Mouse (Mus musculus): ENCODE measurements around the gene Bcl2l2. TPM values are rescaled to one million over a fixed set of nuclear protein-coding genes. Genes with fewer than 3 reads are reported as not detected.

Bcl2l2 gene
- polyA plus RNA-seq (2015; fragmentation: Nextera tagmentation; extraction: Ambion mirVana) = 3.8 and 4.6 TPM in 2 replicates

DNA sequence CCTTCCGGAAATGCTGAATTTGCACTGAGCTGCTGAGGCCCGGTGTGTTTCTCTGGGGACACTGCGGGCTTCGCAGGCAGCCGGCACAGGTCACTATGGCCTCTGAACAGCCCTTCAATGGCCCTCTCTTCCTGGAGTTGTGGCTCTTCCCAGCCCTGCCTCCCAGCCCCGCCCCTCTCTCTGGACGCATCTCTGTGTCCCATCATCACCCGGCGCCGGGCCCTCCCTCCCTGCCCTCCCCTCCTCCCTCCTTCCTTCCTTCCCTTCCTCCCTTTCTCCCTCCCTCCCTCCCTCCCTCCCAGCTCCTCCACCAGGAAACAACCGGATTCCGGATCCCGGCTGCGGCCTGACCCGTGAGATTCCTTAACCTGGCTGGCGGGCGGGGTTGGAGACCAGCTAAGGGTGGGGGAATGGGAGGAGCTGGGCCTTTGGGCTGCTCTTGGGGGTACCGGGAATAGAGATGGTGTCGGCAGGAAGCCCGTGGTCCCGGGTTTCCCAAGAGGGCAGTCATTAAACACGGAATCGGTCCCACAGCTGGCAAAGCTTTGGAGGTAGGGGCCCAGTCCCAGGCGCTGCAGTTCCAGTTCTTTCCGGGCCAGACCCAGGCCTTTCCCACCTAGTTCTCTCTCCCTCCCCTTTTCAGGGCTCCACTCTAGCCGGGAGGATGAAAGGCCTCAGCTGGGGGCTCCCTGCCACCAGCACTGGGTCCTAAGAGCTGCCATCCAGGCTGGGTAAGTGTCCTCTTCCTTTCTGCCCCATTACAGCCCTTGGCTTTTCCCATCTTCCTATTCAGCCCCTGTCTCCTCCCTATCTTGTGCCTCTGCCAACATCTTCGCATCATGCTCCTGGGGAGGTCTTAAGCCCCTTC is at the start of gene Bcl2l2, which contains the start of gene Gm20521:
Gene Bcl2l2 (plus strand): TSS at position 224 of the 868 bp plus-strand sequence.
Gene Gm20521 (plus strand): TSS at position 288 of the 868 bp plus-strand sequence.
- Histone ChIP-seq H3K9ac (peak within 1 kb of the TSS; percentile 86), H3K27me3 (peaks cover 6% of the 10 kb centered on the region), H3K4me2 (peak within 1 kb of the TSS; percentile 80), H3K27ac (peak within 1 kb of the TSS; percentile 93), H3K4me3 (peak within 1 kb of the TSS; percentile 73), H3K36me3 (peaks cover 11% of the 10 kb centered on the region), H3K9me3 (no peaks in the 10 kb centered on the region), H3K4me1 (peaks cover 18% of the 10 kb centered on the region)
- whole genome bisulfite sequencing = under 1% methylated on average over 27 of the region's 27 CpGs
- ATAC-seq (ENCODE audit: insufficient number of reproducible peaks, insufficient read depth, low FRiP score, low TSS enrichment, low read depth) = peak; percentile 78

GRCm38 (mm10) chr14:54843461-54843860 is 39.7 kb upstream of the Bcl2l2 start:
- no peak overlapping the region for H3K9ac ChIP-seq
- peaks cover 4% of the 10 kb centered on the region; the same call in 1 of the 2 replicates for H3K4me1 ChIP-seq
- no peaks in the 10 kb centered on the region for H3K9me3 ChIP-seq
- H3K4me3 ChIP-seq = no peak overlapping the region
- H3K36me3 ChIP-seq = no peaks in the 10 kb centered on the region
- ATAC-seq (ENCODE audit: insufficient number of reproducible peaks, insufficient read depth, low FRiP score, low TSS enrichment, low read depth) = no peak
- H3K27ac ChIP-seq = no peak overlapping the region
- H3K4me2 ChIP-seq = no peak overlapping the region; the same call in 1 of the 2 replicates
- WGBS = 3% methylated on average over 4 of the region's 4 CpGs
- 0 out of 2 replicates have a peak, but pooled peaks cover 3% of the 10 kb centered on the region for H3K27me3 ChIP-seq

DNA sequence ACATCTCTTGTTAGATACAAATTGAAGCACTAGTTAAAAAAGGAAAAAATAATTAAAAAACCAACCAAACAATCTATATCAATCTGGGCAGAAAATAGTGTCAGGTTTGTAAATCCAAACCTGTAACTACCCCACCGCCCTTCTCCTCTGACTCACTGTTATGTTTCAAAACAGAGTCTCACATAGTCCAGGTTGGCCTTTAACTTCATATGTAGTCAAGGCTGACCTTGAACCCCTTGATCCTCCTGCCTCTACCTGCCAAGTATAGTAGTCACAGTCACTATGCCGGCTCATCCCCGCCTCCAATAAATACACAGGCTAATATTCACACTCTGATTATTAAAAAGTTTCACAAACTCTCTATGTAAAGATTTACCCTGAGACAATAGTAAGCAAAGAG is 27.5 kb upstream of the Bcl2l2 start:
- H3K27ac ChIP-seq = no peak overlapping the region
- no peak for ATAC-seq (ENCODE audit: insufficient number of reproducible peaks, insufficient read depth, low FRiP score, low TSS enrichment, low read depth)
- WGBS = 97% methylated on average over 3 of the region's 3 CpGs
- H3K27me3 ChIP-seq = no peaks in the 10 kb centered on the region
- H3K4me2 ChIP-seq = no peak overlapping the region
- H3K4me3 ChIP-seq = no peak overlapping the region
- H3K4me1 ChIP-seq = no peaks in the 10 kb centered on the region
- H3K9ac ChIP-seq = no peak overlapping the region
- no peaks in the 10 kb centered on the region for H3K9me3 ChIP-seq
- H3K36me3 ChIP-seq = peaks cover 31% of the 10 kb centered on the region

- WGBS = 90% methylated on average over 7 of the region's 7 CpGs
- H3K27ac ChIP-seq = no peak overlapping the region
- H3K36me3 ChIP-seq = peaks cover 31% of the 10 kb centered on the region
- no peaks in the 10 kb centered on the region for H3K27me3 ChIP-seq
- no peaks in the 10 kb centered on the region for H3K9me3 ChIP-seq
- ATAC-seq (ENCODE audit: insufficient number of reproducible peaks, insufficient read depth, low FRiP score, low TSS enrichment, low read depth) = no peak
- no peak overlapping the region for H3K4me3 ChIP-seq
- H3K4me1 ChIP-seq = no peaks in the 10 kb centered on the region
- no peak overlapping the region for H3K4me2 ChIP-seq
- H3K9ac ChIP-seq = no peak overlapping the region
Observed at GRCm38 (mm10) chr14:54856703-54857102, 26.5 kb upstream of the Bcl2l2 start.

- ATAC-seq (ENCODE audit: insufficient number of reproducible peaks, insufficient read depth, low FRiP score, low TSS enrichment, low read depth) = no peak
- H3K4me1 ChIP-seq = no peaks in the 10 kb centered on the region
Observed at GRCm38 (mm10) chr14:54857891-54858290, 25.3 kb upstream of the Bcl2l2 start.

DNA sequence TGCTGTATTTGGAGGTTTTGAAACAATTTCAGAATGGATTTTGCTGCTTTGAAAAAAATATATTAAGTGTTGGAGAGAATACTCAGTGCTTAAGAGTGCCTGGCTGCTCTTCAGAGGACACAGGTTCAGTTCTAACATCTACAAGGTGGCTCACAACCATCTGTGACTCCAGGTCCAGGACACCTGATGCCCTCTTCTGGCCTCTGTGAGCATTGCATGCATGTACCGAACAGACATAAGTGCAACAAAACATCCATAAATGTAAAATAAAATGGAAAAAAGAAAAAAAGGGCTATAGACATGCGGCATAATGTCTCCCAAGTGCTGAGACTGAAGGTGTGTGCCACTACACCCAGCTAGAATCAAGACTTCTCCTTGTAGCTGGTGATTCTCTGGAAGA is 22.7 kb upstream of the Bcl2l2 start:
- Histone ChIP-seq H3K4me3 (no peak overlapping the region), H3K9ac (no peak overlapping the region), H3K27me3 (no peaks in the 10 kb centered on the region), H3K4me1 (0 out of 2 replicates have a peak, but pooled peaks cover 2% of the 10 kb centered on the region), H3K36me3 (peaks cover 21% of the 10 kb centered on the region), H3K4me2 (no peak overlapping the region), H3K27ac (no peak overlapping the region), H3K9me3 (no peaks in the 10 kb centered on the region)
- ATAC-seq (ENCODE audit: insufficient number of reproducible peaks, insufficient read depth, low FRiP score, low TSS enrichment, low read depth) = no peak
- 42% methylated on average over 2 of the region's 2 CpGs for WGBS

More at GRCm38 (mm10) chr14:54857891-54858290, 25.3 kb upstream of the Bcl2l2 start:
- Histone ChIP-seq H3K4me2 (no peak overlapping the region), H3K36me3 (peaks cover 31% of the 10 kb centered on the region), H3K27me3 (no peaks in the 10 kb centered on the region), H3K9me3 (no peaks in the 10 kb centered on the region), H3K9ac (no peak overlapping the region), H3K27ac (no peak overlapping the region), H3K4me3 (no peak overlapping the region)
- WGBS = 92% methylated on average over 9 of the region's 9 CpGs

DNA sequence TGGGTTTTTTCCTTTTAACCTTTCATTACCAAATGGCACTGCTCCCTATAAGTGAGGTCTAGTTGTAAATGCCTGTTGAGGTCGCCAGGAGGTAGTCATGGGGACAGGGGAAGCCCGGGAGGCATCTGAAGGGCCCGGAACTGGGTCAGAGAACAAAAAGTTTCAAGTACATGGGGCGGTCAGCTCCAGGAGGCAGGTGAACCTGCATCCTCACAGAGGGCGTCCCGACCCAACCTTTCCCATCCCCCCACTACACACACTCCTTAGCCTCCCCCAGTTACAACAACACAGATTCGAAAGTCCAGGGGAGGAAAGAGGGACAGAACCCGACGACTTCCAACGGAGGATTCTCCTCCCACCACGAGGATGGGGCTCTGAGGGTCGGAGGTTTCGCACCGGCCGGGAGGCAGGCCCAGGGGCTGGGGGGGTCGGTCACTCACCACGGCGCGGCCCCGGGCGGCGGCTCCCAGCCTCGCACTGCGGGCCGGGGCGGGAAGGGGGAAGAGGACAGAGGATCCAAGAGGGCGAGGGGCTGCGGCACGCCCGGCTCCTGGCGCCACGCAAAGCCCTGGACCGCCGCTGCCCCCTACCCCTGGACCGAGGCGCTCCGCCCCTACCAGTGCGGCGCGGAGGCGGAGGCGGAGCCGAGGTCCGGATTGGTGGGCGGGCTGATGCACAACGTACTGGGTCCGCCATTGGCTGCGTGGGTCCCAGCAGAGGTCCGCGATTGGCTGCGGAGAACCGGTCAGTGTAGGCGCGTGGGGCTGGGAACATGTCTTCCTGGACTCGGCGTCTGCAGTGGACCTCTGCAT is 19.5 kb upstream of the Bcl2l2 start:
- peak; percentile 100 for ATAC-seq (ENCODE audit: insufficient number of reproducible peaks, insufficient read depth, low FRiP score, low TSS enrichment, low read depth)

GRCm38 (mm10) chr14:54864313-54865036 is 18.7 kb upstream of the Bcl2l2 start:
- 15% methylated on average over 21 of the region's 21 CpGs for WGBS

More for the DNA sequence above, 19.5 kb upstream of the Bcl2l2 start:
- H3K4me1 ChIP-seq = 0 out of 2 replicates have a peak, but pooled peaks cover 2% of the 10 kb centered on the region
- peak overlapping the region; percentile 87 for H3K4me3 ChIP-seq
- no peaks in the 10 kb centered on the region for H3K9me3 ChIP-seq
- peak overlapping the region; percentile 73 for H3K27ac ChIP-seq
- under 1% methylated on average over 54 of the region's 56 CpGs for WGBS
- no peaks in the 10 kb centered on the region for H3K36me3 ChIP-seq
- H3K9ac ChIP-seq = peak overlapping the region; percentile 92
- H3K4me2 ChIP-seq = peak overlapping the region; percentile 81
- H3K27me3 ChIP-seq = no peaks in the 10 kb centered on the region

GRCm38 (mm10) chr14:54865626-54866025 is 17.6 kb upstream of the Bcl2l2 start:
- Histone ChIP-seq H3K36me3 (no peaks in the 10 kb centered on the region), H3K9ac (no peak overlapping the region), H3K27me3 (no peaks in the 10 kb centered on the region), H3K4me1 (0 out of 2 replicates have a peak, but pooled peaks cover 2% of the 10 kb centered on the region), H3K4me3 (no peak overlapping the region), H3K4me2 (no peak overlapping the region), H3K9me3 (no peaks in the 10 kb centered on the region), H3K27ac (no peak overlapping the region)
- ATAC-seq (ENCODE audit: insufficient number of reproducible peaks, insufficient read depth, low FRiP score, low TSS enrichment, low read depth) = no peak
- 79% methylated on average over 5 of the region's 5 CpGs for WGBS

More at GRCm38 (mm10) chr14:54864313-54865036, 18.7 kb upstream of the Bcl2l2 start:
- H3K27ac ChIP-seq = peak overlapping the region; percentile 73
- H3K4me2 ChIP-seq = peak overlapping the region; percentile 81
- H3K9me3 ChIP-seq = no peaks in the 10 kb centered on the region
- H3K27me3 ChIP-seq = no peaks in the 10 kb centered on the region
- H3K4me1 ChIP-seq = 0 out of 2 replicates have a peak, but pooled peaks cover 2% of the 10 kb centered on the region
- H3K9ac ChIP-seq = peak overlapping the region; percentile 92
- peak overlapping the region; percentile 87 for H3K4me3 ChIP-seq
- no peaks in the 10 kb centered on the region for H3K36me3 ChIP-seq
- 0 out of 2 replicates have a peak, but pooled peaks have one; percentile 1 for ATAC-seq (ENCODE audit: insufficient number of reproducible peaks, insufficient read depth, low FRiP score, low TSS enrichment, low read depth)

DNA sequence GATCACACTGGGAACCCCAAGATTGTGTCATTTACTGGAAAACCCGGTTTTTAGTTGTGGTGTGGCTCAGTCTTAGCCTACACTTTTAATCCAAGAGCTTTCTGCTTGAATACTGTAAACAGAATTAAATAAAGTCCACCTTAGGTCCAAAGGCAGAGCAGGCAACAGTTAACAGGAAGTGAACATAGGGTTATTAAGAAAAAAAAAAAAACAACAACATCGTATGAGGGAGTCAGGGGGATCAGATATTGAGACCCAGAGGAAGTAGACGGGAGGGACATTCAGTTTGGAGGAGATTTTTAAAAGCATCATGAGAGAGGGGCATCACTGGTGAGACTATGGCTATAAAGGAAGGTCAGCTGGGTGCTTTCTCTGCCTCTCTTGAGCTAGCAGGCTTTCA is 16.9 kb upstream of the Bcl2l2 start:
- Histone ChIP-seq H3K4me2 (no peak overlapping the region), H3K27me3 (no peaks in the 10 kb centered on the region), H3K4me3 (no peak overlapping the region), H3K9ac (no peak overlapping the region), H3K4me1 (0 out of 2 replicates have a peak, but pooled peaks cover 2% of the 10 kb centered on the region), H3K27ac (no peak overlapping the region), H3K9me3 (no peaks in the 10 kb centered on the region), H3K36me3 (no peaks in the 10 kb centered on the region)
- ATAC-seq (ENCODE audit: insufficient number of reproducible peaks, insufficient read depth, low FRiP score, low TSS enrichment, low read depth) = no peak
- 53% methylated on average over 3 of the region's 3 CpGs for WGBS

GRCm38 (mm10) chr14:54866936-54867335 is 16.2 kb upstream of the Bcl2l2 start:
- no peak overlapping the region for H3K4me3 ChIP-seq
- ATAC-seq (ENCODE audit: insufficient number of reproducible peaks, insufficient read depth, low FRiP score, low TSS enrichment, low read depth) = no peak
- 54% methylated on average over 5 of the region's 5 CpGs for WGBS
- no peak overlapping the region for H3K27ac ChIP-seq
- no peaks in the 10 kb centered on the region for H3K36me3 ChIP-seq
- no peak overlapping the region for H3K9ac ChIP-seq
- H3K27me3 ChIP-seq = no peaks in the 10 kb centered on the region
- H3K9me3 ChIP-seq = no peaks in the 10 kb centered on the region
- H3K4me1 ChIP-seq = 0 out of 2 replicates have a peak, but pooled peaks cover 2% of the 10 kb centered on the region
- no peak overlapping the region for H3K4me2 ChIP-seq

Data from embryonic facial prominence, embryonic 13.5 days (tissue).